Mouse (Mus musculus): ENCODE results near the gene Acsl6. TPM values are rescaled to one million over a fixed set of nuclear protein-coding genes. Genes with fewer than 3 reads are reported as not detected.
A peak's percentile ranks its signal among the peaks of the same experiment; 100 is the strongest.

The Acsl6 gene
- total and polyA plus RNA-seq, 3 experiments, result 2.8 to 7.9 TPM; not detected in 1

DNA sequence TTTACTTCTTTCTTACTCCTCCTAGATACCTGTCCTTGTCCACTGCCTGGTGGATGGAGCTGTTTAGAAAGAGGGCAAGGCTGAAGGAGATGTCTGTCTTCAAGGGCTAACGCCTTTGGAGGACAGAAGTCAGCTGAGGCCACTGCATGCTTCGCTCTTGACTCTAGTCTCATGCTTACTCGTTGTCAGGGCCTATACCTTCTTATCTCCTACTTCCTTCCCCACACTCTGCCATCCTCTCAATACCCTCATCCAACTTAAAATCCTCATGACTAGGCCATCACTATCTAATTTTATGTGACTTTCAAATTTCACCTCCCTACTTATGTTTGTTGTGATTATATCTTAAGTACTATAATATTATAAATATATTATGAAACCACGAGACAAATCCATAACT, 101.3 kb downstream of the Acsl6 start:
- H3K27me3 ChIP-seq (ENCODE audit: control insufficient read depth in 1 of 2, insufficient read depth in 2 of 2, low read length in 2 of 2), result no peaks in the 10 kb centered on the region
- peak; percentile 60 for DNase-seq (ENCODE audit: low read depth, low spot score)
- peaks cover 0 to 10% of the 10 kb centered on the region in 2 experiments; a peak in 2 of 4 replicates for H3K36me3 ChIP-seq (ENCODE audit: control insufficient read depth in 1 of 2, insufficient read depth in 2 of 2, low read length in 2 of 2)
- H3K9ac ChIP-seq (ENCODE audit: control insufficient read depth, low read depth, low read length, poor library complexity, severe bottlenecking), result no peak overlapping the region
- no peak overlapping the region for H3K4me3 ChIP-seq (ENCODE audit: control insufficient read depth in 1 of 2, insufficient read depth in 1 of 2, low read depth in 2 of 2, low read length in 2 of 2)
- H3K9me3 ChIP-seq (replicated peaks; ENCODE audit: insufficient read depth, low read length), result no peaks in the 10 kb centered on the region
- no peaks in the 10 kb centered on the region for H3K79me2 ChIP-seq (ENCODE audit: control insufficient read depth, insufficient read depth, low read length, poor library complexity)
- no peak overlapping the region for H3K27ac ChIP-seq (ENCODE audit: control insufficient read depth, low read depth, low read length)
- peaks cover 9 to 15% of the 10 kb centered on the region in 2 experiments for H3K4me1 ChIP-seq (ENCODE audit: control insufficient read depth in 1 of 2, insufficient read depth in 2 of 2, low read length in 2 of 2)
- TF ChIP-seq MYC (IDR thresholded peaks at IDR 0.05; ENCODE audit: low read depth, low read length) (peak; percentile 69; the same call in 1 of the 2 replicates), ZC3H11A (IDR thresholded peaks at IDR 0.05; ENCODE audit: low read depth, low read length) (no peak), EP300 (IDR thresholded peaks at IDR 0.05; ENCODE audit: low read depth in 1 of 2, low read length in 2 of 2) (peak; percentile 51 to 67), MAX (IDR thresholded peaks at IDR 0.05; ENCODE audit: low read length) (peak; percentile 88), GATA1 (IDR thresholded peaks at IDR 0.05; ENCODE audit: low read depth, low read length) (peak; percentile 58), SIN3A (IDR thresholded peaks at IDR 0.05; ENCODE audit: low read length) (peak; percentile 57; the same call in 1 of the 2 replicates), ZMIZ1 (IDR thresholded peaks at IDR 0.05; ENCODE audit: low read depth, low read length) (no peak), USF1 (IDR thresholded peaks at IDR 0.05; ENCODE audit: low read depth, low read length) (peak; percentile 49; the same call in 1 of the 2 replicates), ETS1 (IDR thresholded peaks at IDR 0.05; ENCODE audit: low read depth, low read length) (0 out of 2 replicates have a peak, but pooled peaks have one; percentile 58)

DNA sequence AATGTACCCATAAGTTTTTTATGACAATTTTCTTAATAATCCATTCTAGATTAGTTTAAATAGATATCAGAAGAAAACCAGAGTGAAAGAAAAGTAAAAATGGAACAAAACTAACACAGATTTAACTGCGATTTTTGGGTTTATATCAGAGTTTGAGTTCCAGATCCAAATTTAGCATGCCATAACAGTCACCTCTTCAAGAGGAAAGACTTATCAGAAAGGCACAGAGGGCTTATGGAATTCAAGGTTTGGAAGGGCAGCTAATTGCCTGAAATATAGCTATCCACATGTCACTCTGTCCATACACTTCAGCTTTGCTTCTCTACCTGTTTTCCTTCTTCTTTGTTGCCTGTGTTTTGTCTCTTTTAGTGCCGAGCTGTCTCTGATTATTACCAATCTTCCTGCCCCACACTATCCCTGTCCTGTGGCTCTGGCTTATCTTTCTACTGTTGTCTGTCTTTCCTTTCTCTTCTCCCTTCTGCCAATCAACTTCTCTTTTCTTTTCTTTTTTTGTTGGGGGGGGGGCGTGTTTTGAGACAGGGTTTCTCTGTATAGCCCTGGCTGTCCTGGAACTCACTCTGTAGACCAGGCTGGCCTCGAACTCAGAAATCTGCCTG, 103.4 kb downstream of the Acsl6 start:
- H3K9me3 ChIP-seq (replicated peaks; ENCODE audit: insufficient read depth, low read length), result no peaks in the 10 kb centered on the region
- no peak overlapping the region for H3K9ac ChIP-seq (ENCODE audit: control insufficient read depth, low read depth, low read length, poor library complexity, severe bottlenecking)
- peaks cover 9 to 15% of the 10 kb centered on the region in 2 experiments for H3K4me1 ChIP-seq (ENCODE audit: control insufficient read depth in 1 of 2, insufficient read depth in 2 of 2, low read length in 2 of 2)
- H3K27me3 ChIP-seq (ENCODE audit: control insufficient read depth in 1 of 2, insufficient read depth in 2 of 2, low read length in 2 of 2), result no peaks in the 10 kb centered on the region
- DNase-seq (ENCODE audit: low read depth, low spot score), result peak; percentile 65
- H3K79me2 ChIP-seq (ENCODE audit: control insufficient read depth, insufficient read depth, low read length, poor library complexity), result no peaks in the 10 kb centered on the region
- TF ChIP-seq TAL1 (IDR thresholded peaks at IDR 0.05; ENCODE audit: low read length) (peak; percentile 58), RCOR1 (IDR thresholded peaks at IDR 0.05; ENCODE audit: low read depth, low read length) (peak; percentile 58), ELF1 (IDR thresholded peaks at IDR 0.05; ENCODE audit: low read depth, low read length) (no peak), EP300 (IDR thresholded peaks at IDR 0.05; ENCODE audit: low read depth in 1 of 2, low read length in 2 of 2) (peak; percentile 74), MEF2A (IDR thresholded peaks at IDR 0.05; ENCODE audit: extremely low read depth, insufficient replicate concordance, low read depth, low read length, poor library complexity, severe bottlenecking) (peak; percentile 52; the same call in 1 of the 2 replicates), ETS1 (IDR thresholded peaks at IDR 0.05; ENCODE audit: low read depth, low read length) (peak; percentile 49; the same call in 1 of the 2 replicates), USF1 (IDR thresholded peaks at IDR 0.05; ENCODE audit: low read depth, low read length) (no peak), CHD2 (IDR thresholded peaks at IDR 0.05; ENCODE audit: low read length) (no peak), MYC (IDR thresholded peaks at IDR 0.05; ENCODE audit: low read depth, low read length) (0 out of 2 replicates have a peak, but pooled peaks have one; percentile 16), ZNF384 (IDR thresholded peaks at IDR 0.05; ENCODE audit: low read depth, low read length) (peak; percentile 50; the same call in 1 of the 2 replicates), E2F4 (IDR thresholded peaks at IDR 0.05; ENCODE audit: borderline replicate concordance, low read depth, low read length) (no peak), TCF12 (IDR thresholded peaks at IDR 0.05; ENCODE audit: low read depth, low read length) (peak; percentile 73), GATA1 (IDR thresholded peaks at IDR 0.05; ENCODE audit: low read depth, low read length) (peak; percentile 72)
- H3K4me3 ChIP-seq (ENCODE audit: control insufficient read depth in 1 of 2, insufficient read depth in 1 of 2, low read depth in 2 of 2, low read length in 2 of 2), result no peak overlapping the region
- H3K27ac ChIP-seq (ENCODE audit: control insufficient read depth, low read depth, low read length), result no peak overlapping the region
- peaks cover 0 to 12% of the 10 kb centered on the region in 2 experiments; a peak in 2 of 4 replicates for H3K36me3 ChIP-seq (ENCODE audit: control insufficient read depth in 1 of 2, insufficient read depth in 2 of 2, low read length in 2 of 2)
